Mouse (Mus musculus): Measurements from ENCODE around the gene Piezo1. TPM values are rescaled to one million over a fixed set of nuclear protein-coding genes. Genes with fewer than 3 reads are reported as not detected.

The Piezo1 gene
- total and polyA plus RNA-seq, 3 experiments = 21.1 to 59.7 (median 41.6) TPM

DNA sequence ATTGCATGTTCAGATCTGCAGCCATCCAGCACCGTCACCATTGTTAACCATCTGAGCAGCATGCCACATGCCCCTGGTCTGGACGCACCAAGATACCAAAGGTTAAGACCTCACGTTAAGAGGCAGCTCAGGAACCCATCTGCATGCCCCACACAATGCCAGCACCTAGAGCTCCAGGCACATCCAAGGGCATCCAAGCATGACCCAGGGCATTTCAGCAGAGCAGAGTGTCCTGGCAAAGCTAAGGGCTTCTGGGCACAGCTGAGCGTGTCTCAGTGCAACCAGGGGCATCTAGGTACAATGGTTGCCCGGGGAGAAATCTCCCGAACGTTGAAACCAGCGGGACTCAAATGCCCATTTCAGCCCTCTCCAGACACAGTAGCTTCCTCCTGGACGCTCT is 49.5 kb upstream of the Piezo1 start:
- no peaks in the 10 kb centered on the region for H3K27me3 ChIP-seq (replicated peaks)
- H3K9ac ChIP-seq (ENCODE audit: insufficient read depth, low read depth) = no peak overlapping the region
- no peak for DNase-seq (ENCODE audit: extremely low read depth)
- dilution Hi-C loops (cut with MboI; ENCODE audit: extremely low pct_ligation_motif_present, extremely low pct_unique_long_range_greater_than_20kb, low sequenced_read_pairs) = no loop called here
- H3K9me3 ChIP-seq (replicated peaks; ENCODE audit: low read length) = no peaks in the 10 kb centered on the region
- no peak overlapping the region for H3K27ac ChIP-seq (ENCODE audit: insufficient read depth, low read depth)
- H3K79me2 ChIP-seq (replicated peaks; ENCODE audit: control insufficient read depth, extremely low read depth, insufficient read depth, poor library complexity, severe bottlenecking) = no peaks in the 10 kb centered on the region
- H3K4me2 ChIP-seq (ENCODE audit: insufficient read depth, low read depth, poor library complexity, severe bottlenecking) = no peak overlapping the region
- peaks cover 47 to 82% of the 10 kb centered on the region in 2 experiments for H3K36me3 ChIP-seq (replicated peaks in 1 of 2; ENCODE audit: control insufficient read depth in 1 of 2, insufficient read depth in 1 of 2, low read length in 1 of 2)
- H3K4me3 ChIP-seq (replicated peaks in 1 of 3; ENCODE audit: low read depth in 2 of 3, low read length in 2 of 3, poor library complexity in 1 of 3) = no peak overlapping the region
- in situ Hi-C loops (cut with MboI; ENCODE audit: low pct_ligation_motif_present, low pct_unique_long_range_greater_than_20kb, low sequenced_read_pairs) = no loop called here
- peaks cover 4 to 35% of the 10 kb centered on the region in 2 experiments for H3K4me1 ChIP-seq (ENCODE audit: control insufficient read depth in 1 of 2, insufficient read depth in 2 of 2)
- no peak for TF ChIP-seq USF1 (IDR thresholded peaks at IDR 0.05; ENCODE audit: low read depth, low read length)
- no peak for TF ChIP-seq HCFC1 (IDR thresholded peaks at IDR 0.05; ENCODE audit: low read depth, low read length)
- TF ChIP-seq SMC3 (IDR thresholded peaks at IDR 0.05; ENCODE audit: low read depth, low read length) = no peak
- TF ChIP-seq TBP (conservative IDR thresholded peaks at IDR 0.05; ENCODE audit: low read depth, low read length) = no peak
- no peak for TF ChIP-seq KAT2A (IDR thresholded peaks at IDR 0.05; ENCODE audit: insufficient replicate concordance, low read length)
- TF ChIP-seq TCF12 (IDR thresholded peaks at IDR 0.05; ENCODE audit: low read depth, low read length) = no peak
- TF ChIP-seq PAX5 (IDR thresholded peaks at IDR 0.05; ENCODE audit: low read length) = 0 out of 2 replicates have a peak, but pooled peaks have one; percentile 26
- no peak for TF ChIP-seq IRF4 (IDR thresholded peaks at IDR 0.05; ENCODE audit: low read depth, low read length)

DNA sequence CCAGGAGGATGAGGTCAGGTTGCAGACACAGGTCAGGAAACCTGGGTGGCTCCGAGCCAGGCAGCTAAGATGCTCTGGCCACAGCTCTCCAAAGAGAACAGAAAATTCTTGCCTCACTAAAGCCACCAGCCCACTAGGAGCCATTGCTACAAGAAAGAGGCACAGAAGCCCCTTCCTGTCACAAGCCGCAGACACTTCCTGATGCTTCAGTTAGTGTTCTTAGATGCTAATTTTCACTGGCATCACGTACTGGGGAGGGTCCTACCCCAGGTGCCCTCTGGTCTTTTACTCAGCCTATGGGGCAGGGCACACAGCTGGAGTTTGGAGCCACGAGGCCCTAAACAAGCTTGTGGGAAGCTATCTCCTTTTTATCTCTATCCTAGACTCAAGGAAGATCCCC is 44.9 kb upstream of the Piezo1 start:
- Histone ChIP-seq H3K27ac (ENCODE audit: insufficient read depth, low read depth) (no peak overlapping the region), H3K79me2 (replicated peaks; ENCODE audit: control insufficient read depth, extremely low read depth, insufficient read depth, poor library complexity, severe bottlenecking) (no peaks in the 10 kb centered on the region), H3K9ac (ENCODE audit: insufficient read depth, low read depth) (no peak overlapping the region), H3K27me3 (replicated peaks) (no peaks in the 10 kb centered on the region), H3K9me3 (replicated peaks; ENCODE audit: low read length) (no peaks in the 10 kb centered on the region), H3K36me3 (replicated peaks in 1 of 2; ENCODE audit: control insufficient read depth in 1 of 2, insufficient read depth in 1 of 2, low read length in 1 of 2) (peaks cover 76 to 96% of the 10 kb centered on the region in 2 experiments), H3K4me2 (ENCODE audit: insufficient read depth, low read depth, poor library complexity, severe bottlenecking) (no peak overlapping the region), H3K4me3 (replicated peaks in 1 of 3; ENCODE audit: low read depth in 2 of 3, low read length in 2 of 3, poor library complexity in 1 of 3) (no peak overlapping the region), H3K4me1 (ENCODE audit: control insufficient read depth in 1 of 2, insufficient read depth in 2 of 2) (peaks cover 0 to 6% of the 10 kb centered on the region in 2 experiments; a peak in 1 of 4 replicates)
- in situ Hi-C loops (cut with MboI; ENCODE audit: low pct_ligation_motif_present, low pct_unique_long_range_greater_than_20kb, low sequenced_read_pairs) = no loop called here
- TF ChIP-seq ZKSCAN1 (IDR thresholded peaks at IDR 0.05; ENCODE audit: borderline replicate concordance, low read depth, low read length) = no peak
- TF ChIP-seq KAT2A (IDR thresholded peaks at IDR 0.05; ENCODE audit: insufficient replicate concordance, low read length) = no peak
- no peak for TF ChIP-seq CHD1 (IDR thresholded peaks at IDR 0.05; ENCODE audit: low read depth, low read length)
- TF ChIP-seq BHLHE40 (IDR thresholded peaks at IDR 0.05; ENCODE audit: low read depth, low read length) = no peak
- TF ChIP-seq POLR2AphosphoS2 (IDR thresholded peaks at IDR 0.05; ENCODE audit: low read depth, low read length) = no peak
- no peak for TF ChIP-seq EP300 (IDR thresholded peaks at IDR 0.05; ENCODE audit: low read length)
- no peak for TF ChIP-seq USF1 (IDR thresholded peaks at IDR 0.05; ENCODE audit: low read depth, low read length)
- TF ChIP-seq CHD2 (IDR thresholded peaks at IDR 0.05; ENCODE audit: low read length) = no peak
- dilution Hi-C loops (cut with MboI; ENCODE audit: extremely low pct_ligation_motif_present, extremely low pct_unique_long_range_greater_than_20kb, low sequenced_read_pairs) = no loop called here
- DNase-seq (ENCODE audit: extremely low read depth) = no peak
